Mouse (Mus musculus): Measurements from ENCODE around the gene Ascc1. TPM values are rescaled to one million over a fixed set of nuclear protein-coding genes. Genes with fewer than 3 reads are reported as not detected.

The Ascc1 gene
- total RNA-seq, 2 experiments from 2014 or later, result 25.8 to 27.1 TPM

DNA sequence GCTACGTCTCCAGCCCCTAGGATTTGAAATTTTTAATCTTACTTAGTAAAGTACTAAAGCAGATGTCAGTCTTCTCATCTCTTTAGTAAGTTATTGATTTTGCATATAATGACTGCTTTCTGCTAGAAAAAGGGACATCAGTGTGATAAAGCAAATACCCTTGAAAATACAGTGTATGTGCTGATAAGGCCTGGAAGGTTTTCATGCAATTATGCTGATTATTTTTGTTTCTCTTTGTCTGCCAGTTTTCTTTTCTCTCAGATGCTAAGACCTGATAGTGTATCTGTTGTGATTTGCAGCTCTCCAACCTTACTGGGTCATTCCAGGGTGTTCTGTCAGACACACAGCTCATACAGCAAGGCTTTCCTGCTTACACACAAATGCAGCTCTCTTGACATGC lies 72.6 kb downstream of the Ascc1 start:
- DNase-seq, result no peak
- intact Hi-C loops (cut with DNase I), result no loop called here

DNA sequence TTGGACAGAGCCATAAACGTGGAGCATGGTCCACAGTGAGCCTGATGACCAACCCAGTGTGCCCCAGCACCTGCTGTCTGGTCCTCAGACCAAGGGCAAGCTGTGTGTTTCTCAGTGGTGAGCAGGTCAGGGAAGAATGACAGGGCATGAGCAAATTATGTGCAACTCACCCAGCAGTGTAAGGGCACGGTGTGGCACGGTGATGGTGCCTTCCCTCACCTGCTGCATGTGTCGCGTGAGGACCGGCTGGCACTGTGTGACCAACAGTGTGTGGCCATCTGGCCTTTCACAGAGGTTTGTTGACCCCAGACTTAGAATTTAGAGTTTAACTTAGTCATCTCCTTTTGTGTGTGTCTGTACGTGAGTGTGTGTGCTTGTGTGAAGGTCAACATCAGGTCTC lies 74.6 kb downstream of the Ascc1 start:
- intact Hi-C loops (cut with DNase I), result no loop called here
- no peak for DNase-seq

DNA sequence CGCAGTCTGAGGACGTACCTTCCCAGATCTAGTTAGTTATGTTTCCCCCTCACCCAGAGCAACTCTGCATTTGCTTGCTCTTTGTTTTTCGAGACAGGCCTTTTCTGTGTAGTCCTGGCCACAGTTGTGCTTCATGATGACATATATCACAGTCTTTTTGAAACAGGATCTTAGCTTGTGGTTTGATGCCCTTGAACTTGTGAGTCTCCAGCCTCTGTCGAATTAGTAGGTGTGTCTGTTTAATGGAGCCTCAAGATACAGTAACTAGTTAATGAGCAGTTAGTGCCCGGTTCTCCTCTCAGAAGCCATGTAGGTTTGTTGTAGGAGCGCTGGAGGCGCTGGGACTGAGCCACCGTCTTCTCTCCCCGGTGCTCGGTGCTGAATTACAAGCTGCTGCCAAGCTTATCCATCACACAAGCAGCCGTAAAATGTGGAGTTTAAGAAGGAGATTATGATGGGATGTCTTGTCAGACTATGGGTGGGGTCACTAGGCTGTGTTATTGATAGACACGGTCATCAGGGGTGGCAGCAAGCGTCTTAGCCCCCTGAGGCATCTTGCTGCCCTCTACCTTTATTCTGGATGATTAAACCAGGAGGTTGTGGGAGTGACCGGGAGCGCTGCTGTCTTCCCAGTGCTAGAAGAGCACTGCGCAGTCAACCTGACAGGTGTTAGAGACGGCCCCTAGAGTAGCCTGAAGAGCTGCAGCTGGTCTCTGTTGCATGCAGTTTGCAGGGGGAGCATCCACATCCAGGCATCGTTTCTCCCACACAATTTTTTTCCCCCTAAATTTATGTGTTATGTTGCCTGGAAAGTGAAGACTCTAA lies 75.3 kb downstream of the Ascc1 start:
- no peak for DNase-seq
- intact Hi-C loops (cut with DNase I), result no loop called here

DNA sequence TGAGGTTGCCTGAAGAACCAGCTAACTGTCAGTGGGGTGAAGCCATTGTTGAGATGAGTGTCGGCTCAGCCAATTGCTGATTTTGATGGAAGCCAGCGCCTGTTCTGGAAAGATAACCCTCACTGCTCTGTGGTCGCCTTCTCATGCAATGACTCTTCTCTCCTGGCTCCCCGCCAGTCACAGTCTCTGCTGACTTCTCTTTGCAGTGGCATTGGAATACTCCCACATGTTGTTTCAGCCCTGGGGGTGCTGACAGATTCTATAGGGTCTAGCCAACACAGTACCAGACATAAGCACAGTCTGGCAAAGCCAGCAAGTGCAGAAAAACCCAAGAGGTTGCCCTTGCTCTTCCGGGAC lies 75.9 kb downstream of the Ascc1 start:
- intact Hi-C loops (cut with DNase I), result no loop called here
- DNase-seq, result peak; percentile 71

DNA sequence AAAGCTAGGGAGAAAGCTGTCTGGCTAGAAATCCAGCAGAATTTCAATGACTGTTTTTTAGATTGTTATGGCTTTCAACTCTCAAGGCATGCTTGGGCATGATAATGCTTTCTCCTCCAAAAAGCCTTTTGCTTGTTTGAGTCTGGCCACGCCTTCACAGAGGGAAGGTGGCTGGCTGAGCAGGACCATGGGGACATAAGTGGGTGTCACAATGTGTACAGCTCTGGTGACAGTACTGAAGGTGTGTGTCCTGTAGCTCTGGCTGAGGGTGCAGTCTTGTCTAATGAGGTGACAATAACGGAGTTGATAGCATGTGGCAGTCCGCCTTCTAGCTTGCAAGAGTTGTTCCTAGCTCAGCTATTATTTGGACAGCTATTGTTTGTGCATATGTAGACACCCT lies 77.6 kb downstream of the Ascc1 start:
- intact Hi-C loops (cut with DNase I), result no loop called here
- DNase-seq, result no peak

DNA sequence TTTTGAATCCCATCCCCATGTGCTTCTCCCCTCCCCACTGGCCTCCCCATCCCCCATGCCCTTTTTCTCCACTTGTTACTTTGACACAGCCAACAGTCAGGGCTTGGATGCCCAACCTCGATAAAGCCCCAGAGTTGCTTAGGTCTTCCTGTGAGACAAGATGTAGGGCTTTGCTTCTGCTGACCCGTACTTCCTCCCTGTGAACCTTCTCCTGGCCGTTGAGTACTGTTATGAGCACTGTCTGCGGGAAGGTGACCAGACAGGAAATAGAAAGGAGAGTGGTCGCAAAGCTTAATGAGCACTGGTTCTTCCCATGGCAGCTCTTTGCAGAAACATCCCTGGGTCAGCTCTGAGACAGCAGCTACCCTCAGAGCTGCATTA lies 78.0 kb downstream of the Ascc1 start:
- no peak for DNase-seq
- intact Hi-C loops (cut with DNase I), result no loop called here

DNA sequence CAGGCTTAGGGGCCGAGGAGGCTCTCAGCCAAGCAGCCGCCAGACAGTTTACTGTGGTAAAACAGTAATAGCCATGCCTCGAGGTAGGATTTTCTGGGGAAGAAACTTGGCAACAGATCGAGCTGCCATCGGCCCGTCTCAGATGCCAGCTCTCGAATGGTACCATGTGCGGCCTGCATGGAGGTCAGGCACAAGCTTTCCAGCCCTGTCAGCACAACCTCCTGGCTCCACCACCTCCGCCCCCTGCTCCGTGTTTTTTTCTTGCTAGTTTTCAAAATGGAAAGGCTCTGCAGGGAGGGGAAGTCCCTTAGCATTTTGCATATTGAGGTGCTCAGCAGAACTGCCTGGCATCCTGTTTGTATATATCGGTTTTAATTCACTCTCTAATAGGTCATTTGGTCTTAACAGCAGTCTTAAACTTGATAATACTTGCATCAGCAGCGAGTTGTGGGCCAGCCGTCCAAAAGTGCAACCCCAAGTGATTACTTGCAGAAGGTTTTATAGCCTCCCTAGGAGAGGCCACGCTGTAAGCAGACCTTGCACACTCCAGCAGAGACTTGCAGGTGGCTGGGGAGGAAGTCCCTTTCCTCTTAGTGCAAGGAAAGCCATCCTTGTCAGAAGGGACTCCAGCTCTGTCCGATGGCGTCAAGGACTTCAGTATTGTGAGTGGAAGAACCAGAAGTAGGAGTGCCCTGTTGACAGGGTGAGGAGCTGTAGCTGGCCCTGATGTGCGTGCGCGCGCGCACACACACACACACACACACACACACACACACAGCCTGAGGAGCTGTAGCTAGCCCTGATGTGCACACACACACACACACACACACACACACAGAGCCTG lies 78.6 kb downstream of the Ascc1 start:
- peak; percentile 58 for DNase-seq
- intact Hi-C loops (cut with DNase I), result no loop called here

DNA sequence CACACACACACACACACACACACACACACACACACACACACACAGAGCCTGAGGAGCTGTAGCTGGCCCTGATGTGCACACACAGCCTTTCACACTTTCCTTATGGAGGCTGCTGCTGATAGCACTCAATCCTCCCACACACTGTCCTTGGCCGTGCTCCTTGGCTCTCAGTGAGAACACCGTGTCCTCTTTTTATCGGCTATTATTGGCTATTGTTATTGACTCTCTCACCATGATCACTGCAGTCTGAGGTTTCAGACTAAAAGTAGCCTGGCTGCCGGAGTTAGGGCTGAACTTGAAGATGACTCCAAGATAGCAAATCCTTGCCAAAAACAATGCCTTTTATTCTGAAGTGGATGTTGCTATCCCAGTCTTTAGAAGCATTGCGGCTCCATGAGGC lies 79.3 kb downstream of the Ascc1 start:
- DNase-seq, result no peak

DNA sequence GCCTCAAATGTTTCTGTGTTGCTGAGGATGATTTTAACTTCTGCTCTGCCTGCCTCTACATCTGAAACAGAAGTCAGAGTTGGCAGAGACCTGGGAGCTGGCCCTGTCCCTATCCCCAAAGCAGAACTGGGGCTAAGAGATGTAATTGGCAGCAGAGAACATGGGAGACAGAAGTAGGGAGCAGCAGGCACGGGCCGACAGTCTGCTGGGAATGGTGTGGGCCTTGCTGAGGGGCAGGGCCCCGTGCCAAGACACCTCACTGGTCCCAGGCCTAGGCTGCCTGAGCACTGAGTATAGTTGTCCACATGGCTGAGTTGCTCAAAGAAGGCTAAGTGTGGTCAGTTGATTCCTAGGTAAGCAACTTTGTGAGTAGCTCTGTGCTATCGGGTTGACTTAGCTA lies 81.5 kb downstream of the Ascc1 start:
- DNase-seq, result peak; percentile 55
- intact Hi-C loops (cut with DNase I), result no loop called here

More for the DNA sequence above, 79.3 kb downstream of the Ascc1 start:
- intact Hi-C loops (cut with DNase I), result no loop called here

DNA sequence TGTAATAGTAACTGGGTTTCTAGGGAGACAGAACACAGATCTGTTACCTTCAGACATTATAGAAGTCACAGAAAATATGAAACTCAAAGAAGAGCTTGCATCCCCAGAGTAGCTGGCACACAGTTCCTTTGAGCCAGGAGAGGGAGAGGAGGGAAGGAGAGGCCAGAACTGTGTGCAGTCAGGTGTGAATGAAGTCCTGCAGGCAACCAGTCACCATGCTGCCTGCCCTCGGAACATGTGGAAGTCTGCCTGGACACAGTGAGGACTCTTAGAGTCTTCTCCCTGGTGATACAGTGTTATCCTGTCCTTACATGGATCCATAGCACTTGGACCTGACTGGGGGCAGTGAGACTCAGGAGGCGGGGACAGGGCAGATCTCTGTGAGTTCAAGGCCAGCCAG lies 89.7 kb downstream of the Ascc1 start:
- no peak for DNase-seq
- intact Hi-C loops (cut with DNase I), result no loop called here

DNA sequence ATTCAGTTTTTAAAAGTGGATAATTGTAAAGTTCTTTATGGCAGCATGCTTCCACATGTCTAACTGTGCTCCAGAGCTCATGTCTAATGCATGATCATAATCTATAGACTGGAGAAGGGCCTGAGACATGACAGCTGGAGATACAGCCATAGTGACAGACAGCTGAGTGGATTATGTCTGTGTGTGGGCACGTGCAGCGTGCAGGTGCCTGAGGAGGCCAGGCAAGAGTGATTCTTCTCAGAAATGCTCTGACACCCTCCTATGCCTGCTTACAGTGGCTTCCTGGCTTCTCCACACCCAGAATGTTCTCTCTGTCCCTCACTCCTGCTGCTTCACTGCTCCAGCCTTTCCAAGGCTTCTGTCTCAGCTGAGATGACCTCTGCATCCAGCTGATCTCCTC lies 91.1 kb downstream of the Ascc1 start:
- intact Hi-C loops (cut with DNase I), result no loop called here
- no peak for DNase-seq

DNA sequence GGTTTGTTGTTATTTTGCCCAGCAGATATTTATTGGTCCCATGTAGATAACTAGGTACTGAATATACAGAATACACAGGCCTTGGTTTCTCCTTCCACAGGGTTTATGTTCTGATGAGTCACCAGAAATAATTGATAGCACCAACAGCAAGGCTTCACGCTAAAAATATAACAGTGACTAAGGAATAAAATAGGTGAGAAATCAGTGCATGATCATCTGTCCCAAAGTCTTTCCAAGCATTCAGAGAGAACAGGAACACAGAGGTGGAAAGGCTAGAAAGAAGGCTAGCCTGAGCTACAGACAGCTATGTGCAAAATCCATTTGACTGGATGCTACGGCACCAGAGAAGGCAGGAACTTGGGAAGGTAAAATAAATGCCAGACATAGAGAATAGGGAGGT lies 93.0 kb downstream of the Ascc1 start:
- DNase-seq, result no peak
- intact Hi-C loops (cut with DNase I), result no loop called here

DNA sequence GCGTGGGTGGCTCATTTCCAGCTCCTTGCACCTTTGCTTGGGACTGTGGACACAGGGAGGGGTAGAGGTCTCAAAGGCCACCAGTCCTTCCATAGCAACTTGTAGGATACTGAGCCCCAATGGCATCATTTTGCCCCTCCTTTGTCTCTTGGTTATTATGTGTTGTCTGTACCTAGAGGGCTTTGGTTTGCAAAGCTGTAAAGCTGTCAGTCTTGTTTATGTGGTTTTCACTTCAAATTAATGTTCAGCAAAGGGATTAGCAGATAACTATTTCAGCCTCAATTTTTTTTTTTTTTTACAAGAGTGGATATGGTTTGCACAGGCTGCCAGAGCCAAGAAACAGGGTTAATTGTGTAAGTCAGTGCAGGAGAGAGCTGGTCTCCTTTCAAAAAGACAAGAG lies 93.7 kb downstream of the Ascc1 start:
- no peak for DNase-seq

DNA sequence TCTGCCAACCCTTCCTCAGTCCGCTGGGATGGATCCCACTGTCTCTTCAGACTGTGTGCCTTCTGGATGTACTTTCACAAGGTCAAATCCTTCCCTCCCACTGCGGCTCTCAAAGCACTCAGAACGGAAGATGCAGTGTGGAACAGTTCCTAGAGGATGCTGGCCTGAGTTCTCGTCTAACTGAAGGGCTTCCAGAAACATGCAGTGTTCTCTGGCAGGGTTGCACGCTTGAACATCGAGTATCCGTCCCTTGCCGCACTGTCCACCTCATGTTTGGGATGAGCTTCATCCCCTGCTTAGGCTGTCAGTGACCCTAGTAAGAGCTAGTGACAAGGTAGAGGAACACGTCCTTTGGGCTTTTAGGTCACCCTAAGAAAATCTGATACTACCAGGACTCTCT lies 94.5 kb downstream of the Ascc1 start:
- no peak for DNase-seq
- intact Hi-C loops (cut with DNase I), result no loop called here

More for the DNA sequence above, 93.7 kb downstream of the Ascc1 start:
- intact Hi-C loops (cut with DNase I), result no loop called here

DNA sequence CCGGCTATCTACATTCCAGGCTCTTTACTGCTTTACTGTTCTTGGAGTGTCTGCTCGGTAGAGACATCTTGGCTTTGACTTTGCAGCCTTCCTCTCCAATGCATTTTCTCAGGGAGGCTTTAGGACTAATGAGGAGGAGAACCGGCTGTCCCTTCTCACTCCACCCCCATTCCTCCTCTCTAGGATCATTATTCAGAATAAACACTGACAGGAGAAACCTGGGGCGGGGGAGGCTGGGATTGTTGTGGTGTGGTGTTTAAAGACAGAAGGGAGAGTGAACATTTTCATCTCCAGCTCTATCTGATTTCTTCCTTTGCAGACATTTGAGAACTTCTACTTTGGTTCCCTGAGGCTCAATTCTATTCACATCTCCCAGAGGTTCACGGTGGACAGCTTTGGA lies 95.2 kb downstream of the Ascc1 start:
- intact Hi-C loops (cut with DNase I), result no loop called here
- DNase-seq, result no peak

DNA sequence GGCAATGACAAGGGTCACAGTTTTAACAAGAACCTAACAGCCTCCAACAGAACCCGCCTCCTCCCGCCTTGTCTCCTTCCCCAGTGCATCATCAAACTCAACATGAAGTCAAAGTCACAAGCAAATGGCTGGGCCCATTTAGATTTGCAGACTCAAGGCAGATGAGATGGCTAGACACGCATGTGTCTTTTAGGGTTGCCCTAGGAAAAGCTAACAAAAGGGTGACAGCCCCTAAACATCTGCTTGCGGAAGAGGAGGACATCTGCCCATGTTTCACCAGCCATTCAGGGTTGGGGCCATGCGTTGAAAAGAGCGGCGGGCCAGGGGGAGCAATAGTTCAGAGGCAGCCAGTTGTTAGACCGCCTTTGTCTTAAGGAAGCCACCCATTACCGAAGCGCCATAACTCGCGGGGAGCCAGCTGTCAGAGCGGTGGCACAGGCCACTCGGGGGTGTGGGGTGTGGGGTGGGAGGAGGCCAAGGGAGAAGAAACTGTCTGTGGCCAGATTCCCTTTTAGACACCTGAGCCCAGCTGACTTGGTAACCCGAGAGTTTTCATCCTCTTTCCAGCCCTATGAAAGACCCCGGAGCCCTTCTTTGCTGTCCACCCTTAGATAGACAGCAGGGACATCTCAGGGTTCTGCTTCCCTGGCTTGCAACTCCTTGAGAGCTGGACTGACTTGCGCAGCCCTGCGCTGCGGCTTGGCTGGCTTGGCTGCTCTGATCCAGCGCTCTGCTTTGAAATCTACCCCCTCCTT lies 103.0 kb downstream of the Ascc1 start:
- intact Hi-C loops (cut with DNase I), result loop anchor here (5.0 to 10.0 kb wide), 2 partner anchors 103 to 211 kb away; partner anchors contain the start of genes Anapc16 and Ascc1
- DNase-seq, result no peak

DNA sequence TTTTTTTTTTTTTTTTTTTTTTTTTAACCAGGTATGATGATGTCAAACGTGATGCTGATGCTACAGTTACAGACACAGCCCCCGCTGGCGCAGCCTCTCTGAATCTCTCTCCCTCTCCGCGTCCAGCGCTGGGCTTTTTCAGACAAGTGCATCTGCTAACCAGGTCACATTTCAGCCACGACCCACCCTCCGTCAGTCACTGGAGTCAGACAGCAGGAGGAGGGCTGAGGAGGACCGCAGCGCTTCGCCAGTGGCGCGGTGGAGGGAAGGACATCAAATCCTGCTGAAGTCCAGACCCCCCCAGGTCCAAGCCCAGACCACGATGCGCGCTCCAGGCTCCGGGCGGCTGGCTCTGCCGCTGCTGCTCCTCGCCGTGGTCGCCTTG lies 103.5 kb downstream of the Ascc1 start, which contains the start of gene Spock2:
TSS of gene Spock2 (plus strand) at position 74 of the 385 bp plus-strand sequence.
- intact Hi-C loops (cut with DNase I), result loop anchor here (5.0 to 10.0 kb wide), 2 partner anchors 104 to 211 kb away; partner anchors contain the start of genes Anapc16 and Ascc1
- DNase-seq, result peak; percentile 62

DNA sequence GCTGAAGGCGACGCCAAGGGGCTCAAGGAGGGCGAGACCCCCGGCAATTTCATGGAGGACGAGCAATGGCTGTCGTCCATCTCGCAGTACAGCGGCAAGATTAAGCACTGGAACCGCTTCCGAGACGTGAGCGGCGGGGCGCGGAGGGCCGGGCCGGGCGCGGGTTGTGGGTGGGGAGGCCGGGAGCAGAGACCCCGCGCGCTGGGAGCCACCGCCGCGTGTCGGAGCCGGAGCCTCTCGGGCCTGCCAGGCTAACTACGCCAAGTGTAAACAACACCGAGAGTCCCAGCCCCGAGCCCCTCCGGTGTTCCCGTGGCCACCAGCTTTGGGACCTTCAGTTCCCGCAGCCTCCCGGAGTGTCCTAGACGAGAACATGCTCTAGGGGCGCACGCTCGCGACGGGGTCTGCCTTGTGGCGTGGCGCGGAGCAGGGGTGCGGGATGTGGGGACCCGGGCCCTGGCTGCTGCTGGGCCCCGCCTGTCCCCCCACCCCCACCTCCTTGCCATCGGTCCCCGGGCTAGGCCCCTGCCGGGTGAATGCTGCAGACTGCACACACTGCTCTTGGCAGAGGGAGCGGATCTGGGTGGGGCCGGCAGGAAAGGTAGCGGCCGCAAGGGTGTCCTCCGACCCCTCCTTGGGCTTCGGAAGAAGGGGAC lies 104.1 kb downstream of the Ascc1 start:
- intact Hi-C loops (cut with DNase I), result loop anchor here (5.0 to 10.0 kb wide), 2 partner anchors 104 to 212 kb away; partner anchors contain the start of genes Anapc16 and Ascc1
- peak; percentile 56 for DNase-seq

DNA sequence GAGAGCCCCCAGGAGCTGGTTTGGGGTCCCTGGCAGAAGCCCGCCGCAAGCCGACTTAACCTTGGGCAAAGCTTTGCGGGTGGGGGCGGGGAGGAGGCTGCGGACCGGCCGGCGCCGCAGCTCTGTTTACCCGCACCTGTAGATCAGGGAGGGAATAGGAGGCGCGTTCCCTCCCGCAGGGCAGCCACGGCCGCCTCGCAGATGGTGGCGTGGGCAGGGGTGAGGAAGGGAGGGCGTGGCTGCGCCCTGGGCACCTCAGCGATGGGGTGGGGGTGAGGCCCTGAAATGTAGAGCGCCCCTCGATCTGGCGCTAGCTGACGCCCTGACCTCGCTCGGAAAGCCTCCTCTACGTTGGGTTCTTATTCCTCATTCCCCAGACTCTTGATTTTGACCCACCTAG lies 104.8 kb downstream of the Ascc1 start:
- DNase-seq, result peak; percentile 45
- intact Hi-C loops (cut with DNase I), result loop anchor here (5.0 to 10.0 kb wide), 2 partner anchors 105 to 213 kb away; partner anchors contain the start of genes Anapc16 and Ascc1
